Mouse (Mus musculus) midbrain, embryonic 13.5 days (tissue): ENCODE results near the gene Nsd1. TPM values are rescaled to one million over a fixed set of nuclear protein-coding genes. Genes with fewer than 3 reads are reported as not detected.

ENCODE experiments used
- ATAC-seq: fragments of 200-750 bp; cut with Nextera tagmentation; 2 replicates; pipeline ENCODE4 v1.8.0; 2017; ENCODE audit warnings: mild to moderate bottlenecking, moderate TSS enrichment, moderate library complexity
- H3K27ac ChIP-seq: fragments of 300-500 bp; sonication (generic); 2 replicates; pipeline ENCODE4 v1.5.1; 2015; ENCODE audit warnings: inconsistent platforms, mild to moderate bottlenecking, moderate library complexity
- H3K27me3 ChIP-seq: fragments of 300-500 bp; sonication (generic); 2 replicates; pipeline ENCODE4 v1.6.1; 2015; ENCODE audit warnings: mild to moderate bottlenecking, inconsistent platforms
- H3K36me3 ChIP-seq: fragments of 300-500 bp; sonication (generic); 2 replicates; pipeline ENCODE4 v1.6.1; 2015; ENCODE audit warnings: mild to moderate bottlenecking, inconsistent platforms
- H3K4me1 ChIP-seq: fragments of 300-500 bp; sonication (generic); replicated peaks from 2 replicates; pipeline ENCODE4 v1.6.1; 2015; ENCODE audit warnings: inconsistent platforms
- H3K4me2 ChIP-seq: fragments of 300-500 bp; sonication (generic); replicated peaks from 2 replicates; pipeline ENCODE4 v1.6.1; 2015; ENCODE audit warnings: moderate library complexity, mild to moderate bottlenecking, inconsistent platforms
- H3K4me3 ChIP-seq: fragments of 300-500 bp; sonication (generic); replicated peaks from 2 replicates; pipeline ENCODE4 v1.5.1; 2015; ENCODE audit warnings: mild to moderate bottlenecking, inconsistent platforms
- H3K9ac ChIP-seq: fragments of 300-500 bp; sonication (generic); replicated peaks from 2 replicates; pipeline ENCODE4 v1.6.1; 2015; ENCODE audit warnings: mild to moderate bottlenecking, inconsistent platforms
- H3K9me3 ChIP-seq: fragments of 300-500 bp; sonication (generic); 2 replicates; pipeline ENCODE4 v1.6.1; 2016; ENCODE audit warnings: mild to moderate bottlenecking, inconsistent platforms
- WGBS: fragments of 180-500 bp; shearing (Covaris S2); methylation state at CpG from one replicate; pipeline ENCODE4 v1.1.7; 2015; 5-methylcytosine and 5-hydroxymethylcytosine counted together
- polyA plus RNA-seq: library from polyadenylated mRNA; unstranded; fragments of >200 nt; fragmentation: Nextera tagmentation; extraction: Ambion mirVana; gene quantifications from 2 replicates; pipeline ENCODE4 v1.2.1, GENCODE M21; 2015

Nsd1 gene
- polyA plus RNA-seq, 1 experiment from 2014 or later: 75.1 TPM

GRCm38 (mm10) chr13:55277646-55278045 is 68.1 kb downstream of the Nsd1 start:
- no peak for ATAC-seq
- Histone ChIP-seq H3K4me3 (no peak overlapping the region), H3K9ac (no peak overlapping the region), H3K4me1 (no peaks in the 10 kb centered on the region), H3K9me3 (no peaks in the 10 kb centered on the region), H3K4me2 (no peak overlapping the region), H3K36me3 (peaks cover 53% of the 10 kb centered on the region), H3K27me3 (no peaks in the 10 kb centered on the region), H3K27ac (no peak overlapping the region)
- WGBS: 94% methylated on average over 5 of the region's 5 CpGs

GRCm38 (mm10) chr13:55288854-55289253 is 79.3 kb downstream of the Nsd1 start:
- ATAC-seq: no peak
- Histone ChIP-seq H3K36me3 (peaks cover 67% of the 10 kb centered on the region), H3K9ac (no peak overlapping the region), H3K9me3 (no peaks in the 10 kb centered on the region), H3K4me2 (no peak overlapping the region), H3K4me3 (no peak overlapping the region), H3K27ac (no peak overlapping the region), H3K4me1 (no peaks in the 10 kb centered on the region), H3K27me3 (no peaks in the 10 kb centered on the region)
- 86% methylated on average over 3 of the region's 3 CpGs for WGBS

DNA sequence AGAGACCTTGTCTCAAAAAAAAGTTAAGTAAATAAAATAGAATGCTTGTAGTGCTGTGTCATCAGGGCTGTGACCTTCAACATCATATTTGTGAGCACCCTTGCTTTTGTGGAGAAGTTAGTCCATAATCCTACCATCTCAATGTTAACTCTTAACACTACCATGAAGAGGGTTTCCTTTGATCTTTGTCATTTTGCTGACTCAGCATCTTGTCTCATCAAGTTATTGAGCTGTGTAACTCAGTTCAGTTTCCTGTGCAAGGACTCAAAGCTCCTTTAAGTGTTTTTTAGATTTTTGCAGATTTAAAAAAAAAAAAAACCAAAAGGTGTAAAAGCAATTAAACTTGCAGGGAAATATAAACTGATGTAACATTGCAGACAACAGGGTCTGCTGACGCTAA is 87.2 kb downstream of the Nsd1 start:
- H3K27ac ChIP-seq: no peak overlapping the region
- no peak overlapping the region for H3K4me3 ChIP-seq
- no peaks in the 10 kb centered on the region for H3K9me3 ChIP-seq
- WGBS: 91% methylated on average over 1 of the region's 1 CpGs
- no peaks in the 10 kb centered on the region for H3K4me1 ChIP-seq
- H3K4me2 ChIP-seq: no peak overlapping the region
- no peaks in the 10 kb centered on the region for H3K27me3 ChIP-seq
- no peak for ATAC-seq
- H3K36me3 ChIP-seq: peaks cover 73% of the 10 kb centered on the region
- H3K9ac ChIP-seq: no peak overlapping the region

- Histone ChIP-seq H3K4me2 (no peak overlapping the region), H3K36me3 (peaks cover 75% of the 10 kb centered on the region), H3K4me3 (no peak overlapping the region), H3K9ac (no peak overlapping the region), H3K4me1 (no peaks in the 10 kb centered on the region), H3K9me3 (no peaks in the 10 kb centered on the region), H3K27me3 (no peaks in the 10 kb centered on the region), H3K27ac (no peak overlapping the region)
- 88% methylated on average over 5 of the region's 5 CpGs for WGBS
- ATAC-seq: no peak
These were observed 91.3 kb downstream of the Nsd1 start for GRCm38 (mm10) chr13:55300913-55301312.

- Histone ChIP-seq H3K4me1 (no peaks in the 10 kb centered on the region), H3K4me2 (no peak overlapping the region), H3K4me3 (no peak overlapping the region), H3K9ac (no peak overlapping the region), H3K36me3 (peaks cover 86% of the 10 kb centered on the region), H3K27ac (no peak overlapping the region), H3K27me3 (no peaks in the 10 kb centered on the region), H3K9me3 (no peaks in the 10 kb centered on the region)
- WGBS: 92% methylated on average over 8 of the region's 8 CpGs
- ATAC-seq: no peak
These were observed 102.5 kb downstream of the Nsd1 start for GRCm38 (mm10) chr13:55312028-55312630.

- Histone ChIP-seq H3K9ac (no peak overlapping the region), H3K27me3 (no peaks in the 10 kb centered on the region), H3K4me1 (no peaks in the 10 kb centered on the region), H3K4me3 (no peak overlapping the region), H3K9me3 (no peaks in the 10 kb centered on the region), H3K27ac (no peak overlapping the region), H3K4me2 (no peak overlapping the region), H3K36me3 (peaks cover 87% of the 10 kb centered on the region)
- ATAC-seq: no peak
- 93% methylated on average over 9 of the region's 9 CpGs for WGBS
These were observed 103.5 kb downstream of the Nsd1 start for GRCm38 (mm10) chr13:55313051-55313450.

GRCm38 (mm10) chr13:55314891-55315412 is 105.4 kb downstream of the Nsd1 start:
- H3K27ac ChIP-seq: no peak overlapping the region
- no peak overlapping the region for H3K4me3 ChIP-seq
- WGBS: 84% methylated on average over 2 of the region's 2 CpGs
- H3K9ac ChIP-seq: no peak overlapping the region
- no peak overlapping the region for H3K4me2 ChIP-seq
- no peak for ATAC-seq
- H3K4me1 ChIP-seq: no peaks in the 10 kb centered on the region
- peaks cover 94% of the 10 kb centered on the region for H3K36me3 ChIP-seq
- H3K9me3 ChIP-seq: no peaks in the 10 kb centered on the region
- H3K27me3 ChIP-seq: no peaks in the 10 kb centered on the region

DNA sequence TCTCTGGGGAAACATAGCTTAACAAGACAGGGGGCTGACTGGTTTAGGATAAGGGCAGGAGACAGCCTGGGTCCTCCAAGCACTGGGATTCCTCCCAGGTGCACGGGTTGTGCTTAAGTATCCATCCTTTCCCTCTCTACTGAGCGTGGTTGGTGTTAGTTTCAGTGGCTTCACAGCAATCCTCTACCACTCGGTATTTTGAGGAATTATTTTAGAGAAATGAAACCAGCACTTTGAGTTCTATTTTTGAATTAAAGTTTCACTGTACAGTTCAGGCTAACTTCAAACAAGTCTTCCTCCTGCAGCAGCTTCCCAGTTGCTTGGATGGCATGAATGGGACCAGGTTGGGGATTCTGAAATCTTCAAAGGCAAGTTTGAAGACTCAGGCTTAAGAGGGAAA is 108.8 kb downstream of the Nsd1 start:
- H3K36me3 ChIP-seq: peaks cover 69% of the 10 kb centered on the region
- H3K4me1 ChIP-seq: peaks cover 23% of the 10 kb centered on the region
- no peak overlapping the region for H3K27ac ChIP-seq
- H3K9me3 ChIP-seq: no peaks in the 10 kb centered on the region
- H3K4me2 ChIP-seq: no peak overlapping the region
- ATAC-seq: no peak
- H3K4me3 ChIP-seq: no peak overlapping the region
- 86% methylated on average over 3 of the region's 3 CpGs for WGBS
- H3K9ac ChIP-seq: no peak overlapping the region
- H3K27me3 ChIP-seq: no peaks in the 10 kb centered on the region

- Histone ChIP-seq H3K4me3 (peak within 1 kb of the TSS; percentile 95), H3K9ac (peak within 1 kb of the TSS; percentile 95), H3K9me3 (no peaks in the 10 kb centered on the region), H3K4me1 (peaks cover 32% of the 10 kb centered on the region), H3K36me3 (peaks cover 68% of the 10 kb centered on the region), H3K27me3 (no peaks in the 10 kb centered on the region), H3K4me2 (peak within 1 kb of the TSS; percentile 93), H3K27ac (peak within 1 kb of the TSS; percentile 82)
- WGBS: 86% methylated on average over 4 of the region's 4 CpGs
- no peak for ATAC-seq
These were observed 110.5 kb downstream of the Nsd1 start, which contains the start of gene Prelid1 for GRCm38 (mm10) chr13:55319931-55320533. Gene Prelid1 (plus strand): TSS chr13:55320500.

DNA sequence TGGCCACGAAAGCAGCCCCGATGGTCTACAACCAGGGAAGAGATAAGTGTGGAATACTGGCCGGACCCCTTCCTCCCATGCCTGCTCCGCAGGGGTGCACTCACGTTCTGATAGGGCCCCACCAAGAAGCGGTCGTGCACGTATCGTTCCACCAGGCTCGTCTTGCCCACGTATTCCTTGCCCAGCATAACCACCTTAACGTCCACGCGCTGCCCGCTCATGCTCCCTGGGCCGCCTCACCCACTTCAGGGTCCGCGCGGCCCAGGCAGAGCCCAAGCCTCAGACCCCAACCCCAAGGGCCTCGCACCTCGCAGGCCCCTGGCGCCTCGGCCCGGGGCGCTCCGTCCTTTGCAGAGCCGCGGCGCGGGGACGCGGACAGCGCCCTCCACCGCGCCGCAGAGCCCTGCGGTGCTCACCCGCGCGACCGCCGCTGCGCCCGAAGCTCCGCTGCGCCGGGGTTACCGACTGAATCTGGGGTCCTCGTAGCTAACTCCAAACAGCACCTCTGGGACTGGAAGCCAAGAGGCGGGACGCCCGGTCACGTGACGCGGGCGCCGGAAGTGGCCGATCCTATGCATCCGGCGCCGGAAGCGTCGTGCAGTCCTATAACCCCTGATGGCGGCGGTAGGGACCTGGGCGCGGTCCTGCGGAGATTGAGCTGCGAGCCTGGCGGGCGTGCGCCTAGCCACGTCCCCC is 112.0 kb downstream of the Nsd1 start, which contains the start of gene Rab24:
Gene Rab24 (minus strand): TSS at position 513 of the 696 bp plus-strand sequence.
- peak within 1 kb of the TSS; percentile 93 for H3K4me2 ChIP-seq
- H3K9me3 ChIP-seq: no peaks in the 10 kb centered on the region
- no peaks in the 10 kb centered on the region for H3K27me3 ChIP-seq
- peak; percentile 92 for ATAC-seq
- H3K36me3 ChIP-seq: peaks cover 66% of the 10 kb centered on the region
- peak within 1 kb of the TSS; percentile 95 for H3K4me3 ChIP-seq
- WGBS: under 1% methylated on average over 73 of the region's 73 CpGs
- peak within 1 kb of the TSS; percentile 82 for H3K27ac ChIP-seq
- peak within 1 kb of the TSS; percentile 95 for H3K9ac ChIP-seq
- H3K4me1 ChIP-seq: peaks cover 32% of the 10 kb centered on the region

GRCm38 (mm10) chr13:55322130-55322825 is 112.7 kb downstream of the Nsd1 start:
- Histone ChIP-seq H3K36me3 (peaks cover 59% of the 10 kb centered on the region), H3K27ac (peak overlapping the region; percentile 82), H3K9ac (peak overlapping the region; percentile 95), H3K4me3 (peak overlapping the region; percentile 95), H3K4me1 (peaks cover 37% of the 10 kb centered on the region), H3K4me2 (peak overlapping the region; percentile 93), H3K27me3 (no peaks in the 10 kb centered on the region), H3K9me3 (no peaks in the 10 kb centered on the region)
- WGBS: 3% methylated on average over 31 of the region's 31 CpGs
- no peak for ATAC-seq

DNA sequence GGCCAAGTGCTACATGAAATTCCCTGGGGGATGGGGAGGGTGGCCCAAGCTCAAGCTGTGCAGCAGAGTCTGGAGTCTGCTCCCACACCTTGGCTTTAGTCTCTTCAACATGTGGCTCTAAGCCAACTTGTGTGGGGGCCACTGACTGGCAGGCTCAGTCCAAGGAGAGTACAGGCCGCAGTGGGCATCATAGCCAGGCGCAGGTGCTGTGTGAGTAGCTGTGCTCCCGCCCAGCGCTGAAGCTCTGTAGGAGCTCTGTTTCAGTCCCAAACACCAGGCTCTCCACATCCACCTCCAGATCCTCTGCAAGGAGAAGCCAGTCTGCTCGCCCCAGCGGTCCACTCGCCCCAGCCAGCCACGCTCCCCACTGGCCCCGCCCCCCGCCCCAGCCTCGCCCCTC is 116.0 kb downstream of the Nsd1 start:
- no peaks in the 10 kb centered on the region for H3K9me3 ChIP-seq
- no peaks in the 10 kb centered on the region for H3K27me3 ChIP-seq
- no peak overlapping the region for H3K27ac ChIP-seq
- H3K9ac ChIP-seq: no peak overlapping the region
- no peak for ATAC-seq
- H3K4me1 ChIP-seq: peaks cover 59% of the 10 kb centered on the region
- no peak overlapping the region for H3K4me3 ChIP-seq
- peaks cover 31% of the 10 kb centered on the region for H3K36me3 ChIP-seq
- no peak overlapping the region for H3K4me2 ChIP-seq
- 78% methylated on average over 11 of the region's 11 CpGs for WGBS
